Mouse (Mus musculus): Measurements from ENCODE around the gene Sh3gl1.
"Not testable (repeated sequence)": the region's sequence is repeated elsewhere in the genome, so short reads cannot be mapped to it uniquely, and the experiment has no call there.

Gene Sh3gl1

DNA sequence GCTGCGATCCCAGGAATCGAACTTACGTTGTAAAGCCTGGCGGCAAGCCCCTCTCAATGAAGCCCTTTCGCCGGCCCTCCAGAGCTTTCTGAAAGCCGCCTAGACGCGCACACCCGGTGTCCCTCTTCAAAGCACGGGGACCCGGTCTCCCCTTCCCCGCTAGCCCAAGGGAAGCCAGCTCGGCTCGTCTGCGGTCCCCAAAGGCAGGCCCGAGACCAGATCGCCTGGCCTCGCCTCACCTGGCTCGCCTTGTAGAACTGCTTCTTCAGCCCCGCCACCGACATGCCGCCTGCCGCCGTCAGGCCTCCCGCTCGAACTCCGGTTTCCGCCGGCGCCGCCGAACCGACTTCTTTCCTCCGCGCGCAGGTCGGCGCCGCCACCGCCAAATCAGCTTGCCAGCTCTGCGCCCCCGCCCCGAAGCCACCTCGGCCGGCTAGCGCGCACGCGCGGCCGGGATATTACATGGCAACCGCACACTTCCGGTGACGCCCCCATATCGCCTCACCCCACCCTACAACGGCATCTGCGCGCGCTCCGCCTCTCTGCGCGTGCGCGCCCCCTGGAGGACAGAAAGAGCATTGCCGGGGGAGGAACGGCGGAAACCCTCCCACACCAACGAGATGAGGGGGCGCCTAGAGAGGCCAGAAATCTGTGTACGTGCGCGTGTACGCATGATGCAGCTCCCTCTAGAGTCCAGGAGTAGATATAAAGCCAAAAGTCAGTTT lies at the start of gene Sh3gl1:
Gene Sh3gl1, minus strand, starts transcription at position 460 of the 725 bp plus-strand sequence.
- peak; percentile 99 for DNase-seq

DNA sequence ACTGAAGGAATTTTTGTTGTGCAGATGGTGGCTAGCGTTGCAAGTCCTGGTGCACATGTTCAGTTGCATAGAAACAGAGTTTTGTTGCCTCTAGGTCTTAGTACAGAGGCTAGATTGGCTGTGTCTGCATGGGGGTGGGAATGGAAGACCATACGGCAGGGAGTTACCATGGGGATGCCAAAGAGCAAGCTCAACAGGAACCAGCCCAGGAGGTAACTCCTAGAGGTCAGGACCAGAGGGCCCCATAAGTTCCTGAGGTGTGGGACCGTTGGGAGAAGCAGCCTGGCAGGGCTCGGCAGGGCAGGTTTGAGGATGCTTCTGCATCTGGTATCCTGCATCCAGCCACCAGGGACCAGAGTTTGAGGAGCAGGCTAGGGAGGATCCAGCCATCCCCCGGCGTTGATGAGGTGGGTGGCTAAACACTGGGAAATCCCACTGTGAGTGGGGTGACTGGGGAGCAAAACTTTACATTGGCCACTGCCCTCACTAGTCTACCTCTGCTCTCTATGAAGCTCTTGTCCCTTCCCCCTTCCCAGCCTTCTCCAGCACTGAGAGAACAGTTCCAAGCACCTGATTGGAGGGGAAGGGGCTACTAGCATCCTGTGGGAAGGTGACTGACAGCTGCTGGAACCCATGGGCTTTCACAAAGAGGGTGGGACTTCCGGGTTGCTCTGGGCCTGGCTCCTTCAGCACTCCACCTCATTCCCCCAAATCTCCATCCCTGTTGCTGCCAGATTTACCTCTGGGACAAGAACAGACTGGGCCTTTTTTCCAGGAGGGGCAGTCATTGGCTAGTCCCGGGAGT lies 44.5 kb upstream of the Sh3gl1 start:
- peak; percentile 43 for DNase-seq

GRCm38 (mm10) chr17:56079921-56080320 lies 43.5 kb upstream of the Sh3gl1 start:
- DNase-seq: peak; percentile 25

DNA sequence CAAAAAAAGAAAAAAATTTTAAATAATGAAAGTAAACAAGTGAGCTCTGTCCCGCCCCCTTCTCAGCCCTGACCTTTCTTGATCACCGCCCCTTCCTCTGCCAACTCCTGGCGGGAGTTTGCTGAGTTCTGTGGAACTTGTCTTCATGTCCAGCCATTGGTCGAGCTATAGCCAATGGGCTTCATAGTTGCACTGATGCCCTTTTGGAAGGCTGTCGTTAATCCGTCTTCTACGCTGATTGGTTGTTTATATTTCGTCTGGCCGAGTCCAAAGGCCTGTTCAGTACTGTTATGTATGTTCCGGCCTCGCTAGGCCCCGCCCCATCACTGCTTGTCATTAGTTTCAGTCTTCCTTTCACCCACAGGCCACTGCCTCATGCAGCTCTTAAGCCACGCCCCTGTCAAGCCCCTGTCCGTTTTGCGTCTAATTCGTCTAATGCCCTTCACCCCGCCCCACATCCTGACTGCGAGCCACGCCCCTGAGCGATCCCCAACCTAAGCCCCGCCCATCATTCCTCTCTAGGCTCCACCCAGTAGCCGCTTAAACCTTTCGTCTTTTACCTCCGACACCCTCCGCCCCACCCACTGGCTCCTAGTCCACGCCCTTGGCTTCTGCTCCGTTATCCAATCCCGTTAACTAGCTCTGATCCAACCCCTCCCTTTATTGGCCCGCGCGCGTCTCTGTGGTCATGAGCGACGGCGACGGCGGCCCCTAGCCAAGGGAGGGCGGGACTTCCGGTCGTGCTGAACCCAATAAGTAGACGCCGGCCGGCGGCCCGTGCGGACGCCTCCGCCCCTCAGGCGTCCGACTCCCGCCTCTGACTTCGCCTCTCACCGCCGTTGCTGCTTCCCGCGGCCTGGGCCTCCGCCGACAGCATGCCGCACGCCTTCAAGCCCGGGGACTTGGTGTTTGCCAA lies 42.7 kb upstream of the Sh3gl1 start, which contains the start of gene Hdgfl2:
Gene Hdgfl2, plus strand, starts transcription at position 755 of the 916 bp plus-strand sequence.
- peak; percentile 100 for DNase-seq

DNA sequence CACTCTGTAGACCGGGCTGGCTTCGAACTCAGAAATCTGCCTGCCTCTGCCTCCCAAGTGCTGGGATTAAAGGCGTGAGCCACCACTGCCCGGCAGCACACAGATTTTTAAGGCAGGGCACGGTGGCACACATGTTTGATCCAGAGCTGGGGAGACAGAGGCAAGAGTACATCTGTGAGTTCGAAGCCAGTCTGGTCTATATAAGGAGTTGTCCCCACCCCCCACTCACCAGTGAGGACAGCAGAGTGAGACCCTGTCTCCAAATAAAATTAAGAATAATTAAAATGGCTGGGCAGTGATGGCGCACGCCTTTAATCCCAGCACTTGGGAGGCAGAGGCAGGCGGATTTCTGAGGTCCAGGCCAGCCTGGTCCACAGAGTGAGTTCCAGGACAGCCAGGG lies 41.9 kb upstream of the Sh3gl1 start:
- DNase-seq: not testable (repeated sequence)

GRCm38 (mm10) chr17:56077523-56077922 lies 41.1 kb upstream of the Sh3gl1 start:
- no peak for DNase-seq

GRCm38 (mm10) chr17:56074827-56075208 lies 38.4 kb upstream of the Sh3gl1 start, which contains the start of gene Ubxn6:
Gene Ubxn6, minus strand, starts transcription at chr17:56075028.
- DNase-seq: peak; percentile 99

DNA sequence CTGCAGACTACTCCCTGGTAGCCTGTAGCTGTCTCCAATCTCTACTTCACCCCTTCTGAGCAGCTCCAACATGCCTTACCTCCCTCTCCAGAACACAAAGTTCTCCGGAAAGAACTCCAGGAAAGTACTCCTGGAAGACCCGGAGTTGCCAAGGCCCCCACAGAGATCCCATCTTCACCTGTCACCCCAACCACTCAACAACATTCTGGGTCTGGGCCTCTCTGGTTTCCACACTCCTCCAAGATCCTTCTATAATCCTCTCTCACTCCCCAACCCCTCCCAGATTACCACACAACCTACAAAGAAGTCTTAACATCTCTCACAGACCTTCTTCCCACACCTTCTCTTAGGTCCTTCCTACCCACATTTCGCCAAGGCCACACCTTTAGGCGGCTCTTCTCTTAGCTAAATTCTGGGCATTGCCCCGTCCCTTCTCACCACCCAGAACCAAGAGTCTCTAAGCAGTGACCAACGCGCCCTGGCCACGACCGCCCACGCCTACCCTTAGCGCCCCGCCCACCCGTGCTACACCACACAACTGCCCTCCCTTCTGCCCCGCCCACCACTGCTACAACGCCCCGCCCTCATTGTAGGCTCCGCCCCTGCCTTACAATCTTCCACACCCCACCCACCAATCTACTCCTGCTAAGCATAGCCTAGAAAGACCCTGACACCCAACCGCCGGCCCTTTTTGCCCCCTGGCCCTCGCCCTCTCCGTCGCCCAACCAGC lies 37.8 kb upstream of the Sh3gl1 start:
- peak; percentile 94 for DNase-seq

DNA sequence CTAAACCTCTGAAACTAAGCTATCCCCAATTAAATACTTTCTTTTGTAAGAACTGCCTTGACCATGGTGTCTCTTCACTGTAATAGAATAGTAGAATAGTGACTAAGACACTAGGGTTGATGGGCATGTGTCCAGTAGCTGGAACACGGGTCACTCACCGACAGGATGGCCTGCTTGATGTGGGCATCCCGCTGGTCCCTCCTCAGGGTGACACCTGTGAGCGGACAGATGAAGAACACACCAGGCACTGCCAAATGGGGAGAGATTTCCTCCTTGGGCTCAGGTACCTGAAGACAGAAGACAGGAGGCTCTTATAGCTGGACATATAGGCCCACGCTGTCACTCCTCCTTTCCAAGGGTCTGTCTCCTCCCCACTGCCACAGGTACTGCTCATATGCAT lies 35.8 kb upstream of the Sh3gl1 start:
- DNase-seq: no peak

DNA sequence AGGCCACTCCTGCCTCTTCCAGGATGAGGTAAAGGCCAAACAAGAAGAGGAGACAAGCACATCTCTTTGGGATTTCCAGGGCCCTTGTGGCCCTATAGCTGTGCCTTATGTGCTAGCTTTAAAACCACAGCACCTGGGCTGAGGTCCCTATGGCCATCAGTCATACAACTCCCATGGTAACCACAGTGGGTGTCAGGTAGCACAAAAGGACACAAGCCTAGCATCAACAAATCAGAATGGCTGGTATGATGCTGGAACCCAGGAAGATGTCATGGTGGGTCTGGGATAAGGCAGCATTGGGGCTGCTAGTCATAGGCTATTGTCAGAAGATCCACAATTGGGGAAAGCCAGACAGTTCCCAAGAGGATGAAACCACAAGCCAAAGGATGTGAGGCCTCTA lies 34.7 kb upstream of the Sh3gl1 start:
- DNase-seq: no peak

DNA sequence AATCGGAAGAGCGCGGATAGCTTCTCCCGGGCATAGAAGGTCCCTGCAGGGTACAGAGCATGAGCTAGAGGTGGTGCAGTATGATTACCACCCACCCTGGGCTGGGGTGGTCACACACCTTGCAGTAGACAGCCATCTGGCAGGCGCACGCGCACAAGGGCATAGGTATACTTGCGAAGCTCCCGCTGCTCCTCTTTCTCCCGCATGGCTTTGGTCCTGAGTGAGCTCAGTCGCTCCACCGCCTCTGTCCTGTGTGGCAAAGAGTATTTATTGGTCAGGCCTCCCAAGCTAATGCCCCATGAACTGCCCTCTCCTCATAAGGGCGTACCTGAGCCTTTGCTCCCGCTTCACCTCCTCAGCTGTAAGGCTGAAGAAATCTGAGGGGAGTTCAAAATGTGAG lies 32.6 kb upstream of the Sh3gl1 start:
- no peak for DNase-seq

GRCm38 (mm10) chr17:56066451-56066850 lies 30.0 kb upstream of the Sh3gl1 start:
- DNase-seq: no peak

DNA sequence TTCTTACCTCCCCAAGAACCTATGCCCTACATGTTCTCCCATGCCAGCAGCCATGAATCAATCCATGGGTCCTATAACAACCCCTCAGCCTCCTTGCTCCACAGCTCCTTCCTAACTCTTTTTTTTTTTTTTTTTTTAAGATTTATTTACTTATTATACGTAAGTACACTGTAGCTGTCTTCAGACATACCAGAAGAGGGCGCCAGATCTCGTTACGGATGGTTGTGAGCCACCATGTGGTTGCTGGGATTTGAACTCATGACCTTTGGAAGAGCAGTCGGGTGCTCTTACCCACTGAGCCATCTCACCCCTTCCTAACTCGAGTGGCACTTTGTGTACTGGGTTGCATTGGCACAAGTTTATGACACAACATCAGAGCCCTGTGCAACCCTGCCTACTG lies 29.3 kb upstream of the Sh3gl1 start:
- not testable (repeated sequence) for DNase-seq

GRCm38 (mm10) chr17:56062081-56062480 lies 25.6 kb upstream of the Sh3gl1 start:
- DNase-seq: no peak

DNA sequence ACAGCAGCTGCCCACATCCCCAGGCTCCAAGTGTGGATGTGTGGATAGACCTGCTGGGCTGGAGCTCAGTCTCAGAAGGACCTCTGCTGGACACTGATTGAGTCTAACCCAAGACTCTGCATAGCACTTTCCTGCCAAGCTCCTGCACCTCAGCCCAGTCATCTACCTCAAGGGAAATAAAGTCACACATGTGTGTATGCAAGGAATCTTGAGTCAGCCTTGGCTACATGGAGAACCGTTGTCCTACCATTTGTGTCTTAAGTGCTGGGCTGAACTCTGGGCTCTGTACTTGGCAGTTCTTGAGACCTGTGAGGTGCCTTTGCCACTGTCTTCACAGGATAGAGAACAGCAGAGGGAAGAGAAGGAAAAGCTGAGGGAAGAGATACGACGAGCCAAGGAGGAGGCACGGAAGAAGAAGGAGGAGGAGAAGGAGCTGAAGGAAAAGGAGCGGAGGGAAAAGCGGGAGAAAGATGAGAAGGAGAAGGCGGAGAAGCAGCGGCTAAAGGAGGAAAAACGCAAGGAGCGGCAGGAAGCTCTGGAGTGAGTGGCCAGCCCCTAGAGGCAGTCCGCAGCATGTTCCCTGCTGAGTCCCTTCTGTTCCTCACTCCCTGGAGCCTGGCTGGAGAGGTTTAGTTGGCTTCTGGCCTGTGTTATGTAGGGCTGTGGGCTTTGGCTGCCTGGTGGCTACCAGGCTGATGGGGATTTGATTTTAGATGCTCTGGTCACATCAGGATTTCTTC lies 21.1 kb upstream of the Sh3gl1 start:
- no peak for DNase-seq

GRCm38 (mm10) chr17:56055945-56056678 lies 19.7 kb upstream of the Sh3gl1 start:
- no peak for DNase-seq

DNA sequence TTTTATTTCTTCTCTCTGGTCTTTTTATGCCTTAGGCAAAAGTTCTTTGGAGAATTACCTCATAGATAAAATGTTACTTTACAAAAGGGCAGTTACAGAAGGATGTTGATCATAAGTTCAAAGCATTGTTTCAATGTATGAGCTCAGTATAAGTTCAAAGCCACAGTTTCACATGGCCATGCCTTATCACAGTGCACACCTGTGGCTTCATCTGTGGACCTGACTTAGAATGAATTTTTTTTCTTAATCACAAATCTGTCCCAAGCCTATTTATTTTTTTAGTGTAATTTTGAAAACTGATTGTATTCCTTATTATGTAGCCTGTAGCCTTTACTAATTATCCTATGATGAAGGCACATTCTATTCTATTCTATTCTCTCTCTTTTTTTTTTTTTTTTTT lies 18.5 kb upstream of the Sh3gl1 start:
- no peak for DNase-seq

- DNase-seq: no peak
Observed at GRCm38 (mm10) chr17:56051369-56051768, 14.9 kb upstream of the Sh3gl1 start.

DNA sequence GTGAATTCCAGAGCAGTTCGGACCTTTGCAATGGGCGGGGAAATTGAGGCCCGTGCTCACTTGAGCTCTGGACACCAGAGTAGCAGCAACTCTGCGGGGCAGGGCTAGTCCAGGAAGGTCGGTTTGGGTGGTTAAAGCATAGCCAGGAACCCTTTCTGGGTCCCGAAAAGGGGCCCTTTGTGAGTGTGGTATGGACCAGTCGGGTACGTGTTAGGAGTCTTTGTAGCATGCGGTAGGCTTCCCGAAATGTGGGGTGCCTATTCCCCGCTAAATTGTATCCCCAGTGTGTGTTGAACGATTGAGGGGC lies 4.4 kb upstream of the Sh3gl1 start:
- no peak for DNase-seq

DNA sequence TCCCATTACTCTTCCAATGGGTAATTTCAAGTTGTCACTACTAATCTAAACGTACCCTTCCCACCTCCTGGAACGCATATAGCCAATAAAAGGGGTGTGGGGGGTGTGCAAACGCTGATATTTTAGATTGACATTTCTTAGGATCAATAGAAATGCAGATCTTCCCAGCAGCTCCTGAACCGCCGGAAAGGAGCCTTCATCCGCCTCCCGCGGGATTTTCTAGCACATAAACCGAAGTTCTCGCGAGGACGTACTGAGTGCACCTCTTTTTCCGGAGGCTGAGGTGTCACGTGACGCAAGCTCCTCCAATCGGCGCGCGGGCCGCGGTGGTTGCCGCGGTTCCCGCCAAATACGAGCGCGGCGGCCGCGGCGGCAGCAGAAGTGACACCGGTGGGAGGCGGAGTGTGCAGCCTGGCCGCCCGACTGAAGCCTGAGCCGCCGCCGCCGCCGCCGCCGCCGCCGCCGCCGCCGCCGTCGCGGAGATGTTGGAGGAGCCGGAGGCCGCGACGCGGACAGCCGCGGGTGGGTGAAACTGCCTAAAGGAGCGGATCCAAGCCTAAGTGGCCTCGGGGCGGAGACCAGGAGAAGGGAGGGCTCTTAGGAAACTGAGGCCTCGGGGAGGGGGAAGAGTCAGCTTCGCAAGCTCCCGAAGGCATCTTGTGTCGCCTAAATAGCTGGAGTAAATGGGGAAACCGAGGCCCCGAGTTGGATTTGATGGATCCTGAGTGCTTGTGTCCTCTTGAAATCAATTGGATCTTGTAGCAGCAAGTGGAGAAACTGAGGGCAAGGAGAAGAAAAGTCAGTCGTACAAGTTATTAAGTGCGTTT lies 3.8 kb upstream of the Sh3gl1 start, which contains the start of gene Chaf1a:
Gene Chaf1a, plus strand, starts transcription at position 410 of the 827 bp plus-strand sequence.
- peak; percentile 99 for DNase-seq

All from lung, postnatal 10 days (tissue).